Mouse (Mus musculus): ENCODE measurements around the gene Itpr3. TPM values are rescaled to one million over a fixed set of nuclear protein-coding genes. Genes with fewer than 3 reads are reported as not detected.
A peak's percentile ranks its signal among the peaks of the same experiment; 100 is the strongest.

The Itpr3 gene
- 6.9 and 13.2 TPM in 2 replicates for total RNA-seq (2017)

DNA sequence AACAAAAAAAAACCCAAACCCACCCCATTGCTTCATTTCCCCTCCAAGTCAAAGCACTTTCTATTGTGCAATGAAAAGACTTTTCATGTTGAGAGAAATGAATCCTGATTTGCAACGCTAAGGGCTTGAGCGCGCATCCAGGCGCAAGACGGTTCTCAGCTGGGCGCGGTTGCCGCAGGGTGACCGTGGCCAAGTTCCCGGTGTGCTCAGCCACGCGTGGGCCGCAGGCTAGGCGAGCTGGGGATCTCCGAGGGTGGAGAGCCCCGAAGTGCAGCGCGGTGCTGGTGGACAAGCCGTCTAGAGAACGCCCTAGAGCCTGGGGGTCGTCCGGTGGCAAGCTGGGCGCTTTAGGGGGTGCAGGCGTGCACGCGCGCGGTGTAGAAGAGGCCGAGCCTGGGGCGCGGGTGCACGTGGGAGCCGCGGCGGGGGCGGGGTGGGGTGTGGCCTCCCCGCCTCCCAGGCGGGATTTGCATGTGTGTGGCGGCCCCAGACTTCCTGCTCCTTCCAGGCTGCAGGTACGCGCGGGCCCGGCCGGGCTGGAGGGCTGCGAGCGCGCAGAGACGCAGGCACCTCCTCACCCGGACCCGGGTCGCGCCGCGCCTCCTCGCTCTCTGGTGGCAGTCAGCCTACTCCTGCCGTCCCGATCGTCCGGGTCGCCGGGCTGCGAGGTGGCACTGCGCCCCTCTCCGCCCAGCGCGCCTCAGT, at the start of gene Itpr3:
Gene Itpr3 (plus strand): TSS at position 493 of the 705 bp plus-strand sequence.
- peak; percentile 51 for ATAC-seq (replicated peaks; ENCODE audit: low read depth, poor library complexity, severe bottlenecking)

DNA sequence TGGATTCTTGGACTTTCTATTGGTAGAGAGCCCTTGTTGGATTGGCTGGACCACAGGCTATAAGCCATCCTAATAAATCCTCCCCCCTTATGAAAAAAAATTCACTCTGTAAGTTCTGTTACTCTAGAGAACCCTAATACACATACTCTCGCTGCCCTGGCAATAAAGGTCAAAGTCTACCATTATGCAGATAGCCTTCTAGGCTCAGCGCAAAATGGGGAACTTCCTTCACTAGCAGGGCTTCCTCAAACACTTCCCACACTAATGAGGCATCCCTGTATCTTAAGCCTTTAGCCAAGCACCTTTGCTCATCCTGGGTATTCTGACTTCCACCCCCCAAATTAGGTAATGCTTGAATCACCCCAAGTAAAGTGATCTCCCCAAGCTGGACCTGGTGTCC, 48.8 kb upstream of the Itpr3 start:
- ATAC-seq (replicated peaks; ENCODE audit: low read depth, poor library complexity, severe bottlenecking): no peak

- no peak for ATAC-seq (replicated peaks; ENCODE audit: low read depth, poor library complexity, severe bottlenecking)
Observed at GRCm38 (mm10) chr17:27011167-27011566, 45.9 kb upstream of the Itpr3 start.

- peak; percentile 90 for ATAC-seq (replicated peaks; ENCODE audit: low read depth, poor library complexity, severe bottlenecking)
Observed at GRCm38 (mm10) chr17:27011998-27012672, 45.0 kb upstream of the Itpr3 start.

DNA sequence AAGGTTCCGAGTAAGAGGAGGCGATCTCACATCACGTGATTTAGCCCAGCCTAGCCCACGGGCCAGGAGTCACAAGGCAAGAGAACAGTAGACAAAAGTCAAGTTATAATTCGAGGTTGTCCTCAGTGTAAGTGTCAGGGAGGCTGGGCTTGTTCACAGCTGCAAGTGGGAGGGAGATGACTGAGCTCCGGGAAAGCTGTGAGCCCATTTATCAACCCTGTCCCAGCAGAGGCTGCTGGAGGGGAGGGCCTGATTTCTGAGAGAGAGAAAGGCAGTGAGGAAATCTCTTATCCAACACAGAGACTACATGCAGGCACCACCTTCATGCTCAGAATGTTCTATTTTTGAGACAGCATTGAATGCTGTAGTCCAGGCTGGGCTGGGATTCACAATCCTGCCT, 44.2 kb upstream of the Itpr3 start:
- no peak for ATAC-seq (replicated peaks; ENCODE audit: low read depth, poor library complexity, severe bottlenecking)

DNA sequence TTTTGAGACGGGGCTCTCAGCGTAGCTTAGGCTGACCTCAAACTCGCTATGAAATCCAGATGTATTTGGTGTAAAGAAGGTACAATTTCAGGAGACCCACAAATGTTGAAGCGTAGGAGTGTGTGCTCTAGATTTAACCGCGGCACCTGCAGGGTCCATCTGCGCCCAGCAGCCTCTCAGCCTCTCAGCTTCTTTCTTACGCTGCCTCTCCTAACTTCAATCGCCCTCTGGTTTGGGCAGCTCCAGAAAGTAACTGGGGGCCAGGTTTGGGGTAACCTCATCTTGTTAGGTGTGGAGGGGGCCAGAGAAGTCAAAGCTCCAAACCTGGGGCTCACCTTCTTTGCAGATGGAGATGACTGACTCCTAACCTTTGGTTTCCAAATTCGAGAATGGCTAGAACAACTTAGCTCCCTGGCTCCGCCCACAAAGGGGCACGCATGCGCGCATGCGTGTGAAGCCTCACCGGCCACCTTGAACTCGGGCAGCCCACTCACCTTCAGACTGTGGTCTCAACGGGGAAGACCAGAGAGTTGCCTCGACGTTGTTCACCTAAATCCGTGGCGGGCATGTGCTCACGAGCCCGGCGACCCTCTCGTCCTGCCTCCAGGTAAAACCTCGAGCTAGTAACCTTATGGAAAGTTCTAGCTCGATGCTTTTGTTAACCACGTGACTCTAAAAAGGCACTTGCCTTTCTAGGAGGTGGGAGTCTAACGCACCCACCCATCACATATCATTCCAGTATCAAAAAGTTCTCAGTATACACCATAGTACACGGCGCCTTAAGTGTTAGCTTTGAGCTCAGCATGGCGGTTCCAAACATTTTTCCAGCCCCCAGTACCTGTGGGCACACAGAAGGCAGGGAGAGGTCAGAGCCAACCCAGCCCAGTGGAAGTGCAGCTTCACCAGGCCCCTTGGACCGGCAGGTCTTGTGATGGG, 39.3 kb upstream of the Itpr3 start:
- peak; percentile 83 for ATAC-seq (replicated peaks; ENCODE audit: low read depth, poor library complexity, severe bottlenecking)

DNA sequence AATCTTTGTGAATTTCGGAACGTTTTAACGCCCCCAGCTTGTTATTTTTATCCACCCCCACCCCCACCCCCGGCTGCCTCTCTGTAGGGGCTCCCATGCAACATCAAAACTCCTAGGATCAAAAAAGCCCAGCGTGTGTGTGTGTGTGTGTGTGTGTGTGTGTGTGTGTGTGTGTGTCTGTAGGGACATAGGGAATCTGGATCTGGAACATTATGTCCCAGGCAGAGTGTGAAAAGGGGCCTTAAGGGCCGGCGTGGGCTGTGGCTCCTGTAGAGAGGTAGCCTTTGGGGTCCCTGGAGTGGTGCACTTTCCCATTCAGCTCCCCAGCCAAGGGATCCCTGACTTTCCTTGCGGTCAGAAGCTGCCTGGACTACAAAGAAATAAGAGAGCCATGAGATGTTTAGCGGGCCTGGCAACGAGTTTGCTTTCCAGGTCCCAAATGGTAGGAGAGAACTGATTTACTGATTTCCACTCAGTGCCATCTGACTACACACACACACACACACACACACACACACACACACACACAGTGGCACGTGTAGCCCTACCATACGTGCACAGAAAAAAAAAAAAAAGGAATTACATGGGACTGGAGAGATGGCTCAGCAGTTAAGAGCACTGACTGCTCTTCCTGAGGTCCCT, 38.4 kb upstream of the Itpr3 start:
- no peak for ATAC-seq (replicated peaks; ENCODE audit: low read depth, poor library complexity, severe bottlenecking)

DNA sequence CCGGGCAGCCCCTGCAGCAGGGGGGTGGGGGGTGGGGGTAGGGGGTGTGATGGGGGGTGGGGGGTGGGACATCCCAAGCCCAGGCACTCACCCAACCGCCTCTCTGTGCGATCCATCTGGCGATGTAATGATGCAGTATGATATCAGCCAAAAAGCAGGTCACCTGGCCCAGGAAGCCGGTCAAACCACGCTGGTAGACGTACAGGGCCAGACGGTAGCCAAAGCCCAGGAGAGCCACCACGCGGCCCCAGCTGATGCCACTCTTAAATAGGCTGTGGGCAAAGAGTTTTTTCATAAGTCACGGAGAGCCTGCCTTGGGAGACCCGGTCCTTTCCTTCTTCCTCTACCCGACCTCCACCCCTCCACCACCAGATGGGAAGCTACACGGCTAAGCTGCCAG, 36.0 kb upstream of the Itpr3 start:
- no peak for ATAC-seq (replicated peaks; ENCODE audit: low read depth, poor library complexity, severe bottlenecking)

- no peak for ATAC-seq (replicated peaks; ENCODE audit: low read depth, poor library complexity, severe bottlenecking)
Observed at GRCm38 (mm10) chr17:27021736-27022135, 35.4 kb upstream of the Itpr3 start.

GRCm38 (mm10) chr17:27023342-27023741, 33.8 kb upstream of the Itpr3 start:
- no peak for ATAC-seq (replicated peaks; ENCODE audit: low read depth, poor library complexity, severe bottlenecking)

DNA sequence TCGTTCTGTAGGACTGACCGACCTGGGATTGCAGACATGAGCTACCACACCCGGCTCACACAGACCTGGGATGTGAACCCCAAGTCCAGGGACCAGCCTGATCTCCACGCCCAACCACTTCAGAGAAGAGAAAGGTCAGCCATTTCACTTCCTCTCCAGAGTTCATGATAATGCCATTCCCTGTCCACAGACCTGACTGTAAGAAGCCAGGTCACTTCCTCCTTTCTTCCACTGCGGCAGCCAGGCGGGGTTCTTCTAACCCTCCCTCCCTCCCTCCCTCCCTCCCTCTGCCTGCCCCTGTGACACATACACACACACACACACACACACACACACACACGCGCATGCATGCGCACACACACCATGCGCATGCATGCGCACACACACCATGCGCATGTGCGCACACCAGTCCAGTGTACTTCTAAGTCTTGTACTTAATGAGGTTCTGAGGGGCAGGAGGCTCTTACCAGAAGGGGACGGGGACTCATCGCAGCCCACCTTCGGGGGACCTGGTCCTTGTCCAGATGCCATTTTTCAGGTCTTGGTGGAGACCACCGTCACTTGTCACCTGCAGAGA, 31.7 kb upstream of the Itpr3 start:
- 0 out of 2 replicates have a peak, but pooled peaks have one; percentile 19 for ATAC-seq (replicated peaks; ENCODE audit: low read depth, poor library complexity, severe bottlenecking)

GRCm38 (mm10) chr17:27025951-27026350, 31.2 kb upstream of the Itpr3 start:
- no peak for ATAC-seq (replicated peaks; ENCODE audit: low read depth, poor library complexity, severe bottlenecking)

GRCm38 (mm10) chr17:27027460-27028283, 29.4 kb upstream of the Itpr3 start:
- ATAC-seq (replicated peaks; ENCODE audit: low read depth, poor library complexity, severe bottlenecking): peak; percentile 53

GRCm38 (mm10) chr17:27028284-27028795, 28.8 kb upstream of the Itpr3 start:
- ATAC-seq (replicated peaks; ENCODE audit: low read depth, poor library complexity, severe bottlenecking): peak; percentile 85

GRCm38 (mm10) chr17:27028909-27029308, 28.2 kb upstream of the Itpr3 start, which contains the start of gene Bak1:
Gene Bak1, minus strand, starts transcription at chr17:27029009.
- no peak for ATAC-seq (replicated peaks; ENCODE audit: low read depth, poor library complexity, severe bottlenecking)

DNA sequence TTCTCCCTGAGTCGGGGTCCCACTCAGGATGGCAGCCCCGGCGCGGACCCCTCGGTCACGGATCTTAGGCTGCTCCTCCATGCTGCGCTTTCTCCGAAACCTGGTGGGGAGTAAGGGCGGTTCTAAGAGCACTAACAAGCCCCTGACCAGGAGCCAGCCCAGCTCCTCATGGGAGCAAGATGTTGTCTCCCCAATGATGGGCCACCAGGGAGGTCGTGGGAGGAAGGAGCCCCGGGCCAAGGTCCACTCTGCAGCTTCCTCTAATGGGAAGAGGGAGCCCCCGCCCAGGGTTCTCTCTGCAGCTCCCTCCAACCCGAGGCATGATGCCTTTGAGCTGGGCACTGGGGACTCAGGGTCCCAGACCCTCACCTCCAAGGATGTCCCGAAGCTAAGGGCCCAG, 27.7 kb upstream of the Itpr3 start:
- no peak for ATAC-seq (replicated peaks; ENCODE audit: low read depth, poor library complexity, severe bottlenecking)

DNA sequence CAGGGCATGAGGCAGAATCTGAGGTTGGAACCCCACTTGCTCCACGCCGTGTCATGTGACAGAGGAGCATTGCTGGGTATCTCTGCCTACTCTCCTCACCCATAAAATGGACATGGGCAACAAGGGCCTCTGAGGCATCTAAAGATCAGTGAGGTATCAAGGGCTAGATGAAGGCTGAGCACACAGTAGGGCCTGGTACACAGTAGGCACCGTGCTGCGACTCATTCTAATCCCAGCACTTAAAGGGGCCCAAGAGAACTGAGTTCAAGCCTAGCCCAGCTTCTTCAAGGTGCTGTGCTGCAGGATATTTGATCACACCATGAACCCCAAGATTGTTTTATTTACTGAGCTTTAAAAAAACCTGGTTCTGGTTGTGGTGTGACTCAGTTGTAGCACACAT, 26.2 kb upstream of the Itpr3 start:
- ATAC-seq (replicated peaks; ENCODE audit: low read depth, poor library complexity, severe bottlenecking): no peak

GRCm38 (mm10) chr17:27032328-27032727, 24.8 kb upstream of the Itpr3 start:
- ATAC-seq (replicated peaks; ENCODE audit: low read depth, poor library complexity, severe bottlenecking): no peak

DNA sequence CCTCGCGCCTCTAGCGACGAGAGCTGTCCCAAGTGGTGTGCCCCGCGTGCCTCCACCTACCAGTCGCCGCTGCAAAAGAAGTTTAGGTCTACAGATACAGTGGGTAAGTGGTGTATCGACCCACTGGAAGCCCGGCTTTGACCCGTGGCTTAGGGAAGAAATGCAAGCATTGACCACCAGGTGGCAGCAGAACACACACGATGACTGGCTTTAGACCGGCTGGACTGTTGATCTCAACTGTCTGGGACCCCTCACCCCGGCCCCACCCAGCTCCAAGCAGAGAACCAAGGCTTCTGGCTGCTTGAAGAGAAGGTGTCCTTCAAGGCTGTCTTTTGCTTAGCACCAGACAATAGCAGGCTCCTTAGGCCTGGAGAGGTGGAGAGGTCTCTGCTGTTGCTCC, 24.2 kb upstream of the Itpr3 start:
- ATAC-seq (replicated peaks; ENCODE audit: low read depth, poor library complexity, severe bottlenecking): peak; percentile 50
